Mouse (Mus musculus) lung, postnatal 4 days (tissue): Measurements from ENCODE around the gene Rbm4b.

ENCODE experiments used
- DNase-seq, 2 experiments: peaks; one replicate each; pipeline ENCODE4 v3.0.0; 2021

The Rbm4b gene

GRCm38 (mm10) chr19:4756193-4756911, at the start of gene Rbm4b:
Gene Rbm4b, plus strand, starts transcription at chr19:4756497.
- DNase-seq, result peak; percentile 97 to 98

GRCm38 (mm10) chr19:4708765-4709164, 47.5 kb upstream of the Rbm4b start:
- DNase-seq, result no peak

DNA sequence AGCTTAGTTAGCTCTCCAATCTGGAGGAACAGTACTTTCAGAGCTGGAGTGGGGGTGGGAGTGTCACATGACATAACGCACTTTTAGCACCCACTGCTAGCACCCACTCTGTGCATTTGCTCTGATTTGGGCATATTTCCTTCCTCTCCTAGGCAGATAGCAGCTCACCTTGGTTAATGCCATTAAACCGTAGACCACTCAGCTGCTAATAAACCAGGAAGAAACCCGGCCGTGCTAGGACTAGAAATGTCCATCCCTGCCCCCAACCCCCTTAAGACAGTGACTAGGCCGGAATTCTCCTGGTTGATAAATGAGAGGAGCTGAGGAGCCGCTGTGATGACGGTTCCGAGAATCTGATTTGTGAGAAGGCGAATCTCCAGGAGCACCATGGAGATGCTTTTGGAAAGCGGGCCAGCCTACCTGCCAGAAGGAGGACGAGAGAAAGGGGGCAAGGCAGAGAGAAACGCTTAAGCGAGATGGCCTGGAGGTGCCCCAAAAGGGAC, 45.1 kb upstream of the Rbm4b start, which contains the start of gene Sptbn2:
TSS of gene Sptbn2 (plus strand) at position 70 of the 503 bp plus-strand sequence.
- DNase-seq, result no peak

DNA sequence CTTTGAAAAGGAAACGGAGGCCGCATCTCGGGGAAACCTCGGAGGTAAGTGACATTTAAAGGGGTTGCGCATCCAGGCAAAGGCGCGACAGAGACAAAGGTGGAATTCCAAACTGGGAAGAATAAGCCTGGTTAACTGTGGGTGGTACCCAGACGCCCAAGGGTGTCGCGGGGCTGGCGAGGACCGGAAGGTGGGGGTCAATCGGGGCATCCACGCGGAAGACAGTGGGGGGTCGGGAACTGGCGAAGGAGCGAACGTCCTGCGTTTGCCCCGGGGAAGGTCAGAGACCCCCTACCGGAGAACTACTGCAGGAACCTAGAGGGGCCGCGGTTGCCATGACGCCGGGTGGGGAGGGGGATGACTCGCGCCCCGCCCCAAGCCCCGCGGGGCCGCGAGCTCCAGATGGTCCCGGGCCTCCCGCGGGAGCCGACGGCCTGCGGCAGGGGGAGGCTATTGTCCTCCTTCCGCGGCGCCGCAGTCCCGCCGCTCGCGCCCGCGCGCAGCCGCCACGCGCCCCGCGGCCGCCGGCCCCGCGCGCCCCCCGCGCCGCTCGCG, 44.6 kb upstream of the Rbm4b start:
- DNase-seq, result no peak

DNA sequence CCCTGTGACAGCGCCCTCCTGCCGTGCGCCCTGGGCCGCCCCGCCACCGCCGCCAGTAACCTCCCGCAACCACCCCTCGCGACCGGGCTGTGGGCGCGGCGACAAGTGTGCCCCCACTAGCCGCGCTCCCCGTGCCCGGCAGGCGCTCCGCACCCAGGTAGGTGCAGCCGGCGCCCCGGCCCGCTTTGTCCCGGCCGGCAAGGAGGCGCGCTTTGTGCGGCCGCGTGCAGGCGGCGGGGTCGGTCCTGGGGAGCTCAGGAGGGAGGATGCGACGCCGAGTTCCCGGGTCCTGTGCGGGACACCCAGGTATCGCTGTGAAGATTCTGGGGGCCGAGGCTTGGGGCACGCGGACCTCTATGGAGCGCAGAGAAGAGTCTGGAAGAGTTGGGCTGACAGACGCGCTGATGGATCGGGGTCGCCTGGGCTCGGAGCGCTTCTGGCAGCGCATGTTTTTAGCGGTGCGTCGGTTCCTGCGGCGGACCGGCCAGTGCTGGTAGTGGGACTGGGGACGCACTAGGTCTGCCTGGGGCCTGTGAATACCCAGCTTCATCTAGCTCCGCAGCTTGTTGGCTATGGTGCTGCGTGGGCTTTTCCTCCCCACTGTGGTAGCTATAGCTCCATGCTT, 44.0 kb upstream of the Rbm4b start:
- DNase-seq, result no peak

DNA sequence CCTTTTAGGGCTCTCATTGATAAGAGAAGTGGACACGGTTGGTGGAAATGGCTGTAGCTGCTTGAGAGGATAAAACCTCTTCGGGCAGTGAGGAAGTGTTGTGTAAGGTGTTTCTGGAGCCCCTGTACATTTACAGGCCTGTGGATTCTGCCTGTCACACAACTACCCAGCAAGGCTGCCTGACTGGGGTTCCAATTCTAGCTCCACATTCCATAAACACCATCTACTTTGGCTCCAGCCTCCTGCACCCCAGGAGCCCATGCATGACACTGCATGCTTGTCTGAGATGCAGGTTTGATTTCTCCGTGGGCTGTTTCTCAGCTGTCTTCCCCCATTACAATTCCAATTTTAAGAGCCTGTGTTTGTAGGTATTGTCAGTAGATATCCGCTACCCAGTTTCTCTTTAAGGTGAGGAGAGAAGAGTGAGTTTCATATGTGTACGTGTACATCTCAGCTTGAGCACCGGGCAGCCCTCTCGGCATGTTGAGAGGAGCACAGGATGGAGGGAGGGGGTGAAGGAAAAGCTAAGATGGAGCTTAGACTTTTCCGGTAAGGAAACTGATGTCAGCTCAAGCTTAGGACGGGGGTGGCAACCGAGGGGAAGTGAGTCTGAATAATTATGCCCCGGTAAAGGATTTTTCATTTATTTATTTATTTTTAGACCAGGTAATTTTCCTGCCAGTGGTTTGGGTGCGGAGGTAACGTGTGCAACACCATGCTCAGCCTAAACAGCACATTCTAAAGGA, 43.3 kb upstream of the Rbm4b start:
- DNase-seq, result no peak

- no peak for DNase-seq
Measured at GRCm38 (mm10) chr19:4713886-4714285, 42.4 kb upstream of the Rbm4b start.

GRCm38 (mm10) chr19:4716756-4717155, 39.5 kb upstream of the Rbm4b start:
- DNase-seq, result no peak

- no peak for DNase-seq
Measured at GRCm38 (mm10) chr19:4717281-4717680, 39.0 kb upstream of the Rbm4b start.

DNA sequence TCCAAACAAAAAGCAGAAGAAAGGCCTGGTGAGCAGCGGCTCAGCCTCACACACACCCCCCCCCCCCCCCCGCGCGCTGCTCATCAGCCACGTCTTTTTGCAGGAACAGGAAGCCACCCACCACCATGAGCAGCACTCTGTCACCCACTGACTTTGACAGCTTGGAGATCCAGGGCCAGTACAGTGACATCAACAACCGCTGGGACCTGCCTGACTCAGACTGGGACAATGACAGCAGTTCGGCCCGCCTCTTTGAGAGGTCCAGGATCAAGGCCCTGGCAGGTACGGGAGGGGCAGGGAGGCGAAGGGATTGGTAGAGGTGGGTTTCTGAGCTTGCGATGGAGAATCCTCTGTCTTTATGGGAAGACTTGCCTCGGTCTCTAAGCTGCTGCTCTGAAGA, 37.6 kb upstream of the Rbm4b start:
- DNase-seq, result no peak

DNA sequence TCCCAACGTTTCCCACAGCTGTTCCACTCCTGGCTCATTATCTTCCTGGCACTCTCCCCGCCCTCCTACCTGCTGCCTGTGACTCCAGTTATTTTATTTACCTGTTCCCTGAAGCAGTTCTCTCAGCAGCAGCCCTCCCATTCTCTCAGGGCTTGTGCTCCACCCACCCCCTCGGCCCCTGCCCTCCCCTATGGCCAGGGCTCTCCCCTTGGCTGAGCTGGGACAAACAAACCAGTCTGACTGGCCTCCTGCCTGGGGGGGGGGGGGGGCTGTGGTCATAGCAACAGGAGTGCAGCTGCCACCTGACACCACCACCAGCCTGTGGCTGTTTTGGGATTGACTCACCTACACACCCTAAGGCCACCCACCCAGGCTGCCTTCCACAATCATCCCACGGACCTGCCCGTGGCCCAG, 36.9 kb upstream of the Rbm4b start:
- peak; percentile 60 to 82 for DNase-seq

GRCm38 (mm10) chr19:4720112-4720511, 36.2 kb upstream of the Rbm4b start:
- DNase-seq, result no peak

GRCm38 (mm10) chr19:4720671-4721244, 35.5 kb upstream of the Rbm4b start:
- DNase-seq, result peak; percentile 68 to 77

GRCm38 (mm10) chr19:4729186-4729585, 27.1 kb upstream of the Rbm4b start:
- DNase-seq, result no peak

GRCm38 (mm10) chr19:4733052-4733451, 23.2 kb upstream of the Rbm4b start:
- DNase-seq, result no peak

GRCm38 (mm10) chr19:4737866-4738265, 18.4 kb upstream of the Rbm4b start:
- DNase-seq, result no peak

DNA sequence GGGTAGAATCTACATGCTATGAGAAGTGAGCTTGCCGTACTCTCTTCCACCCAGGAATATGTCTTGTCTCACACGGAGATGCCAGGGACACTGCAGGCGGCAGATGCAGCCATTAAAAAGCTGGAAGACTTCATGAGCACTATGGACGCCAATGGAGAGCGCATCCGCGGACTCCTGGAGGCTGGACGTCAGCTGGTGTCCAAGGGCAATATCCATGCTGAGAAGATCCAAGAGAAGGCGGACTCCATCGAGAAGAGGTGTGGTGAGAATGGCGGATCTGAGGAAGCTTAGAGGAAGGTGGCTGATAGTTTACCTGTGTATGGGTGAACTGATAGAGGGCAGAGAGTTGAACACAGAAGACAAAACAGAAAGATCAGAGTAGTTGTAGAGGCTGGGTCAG, 17.2 kb upstream of the Rbm4b start:
- DNase-seq, result no peak

DNA sequence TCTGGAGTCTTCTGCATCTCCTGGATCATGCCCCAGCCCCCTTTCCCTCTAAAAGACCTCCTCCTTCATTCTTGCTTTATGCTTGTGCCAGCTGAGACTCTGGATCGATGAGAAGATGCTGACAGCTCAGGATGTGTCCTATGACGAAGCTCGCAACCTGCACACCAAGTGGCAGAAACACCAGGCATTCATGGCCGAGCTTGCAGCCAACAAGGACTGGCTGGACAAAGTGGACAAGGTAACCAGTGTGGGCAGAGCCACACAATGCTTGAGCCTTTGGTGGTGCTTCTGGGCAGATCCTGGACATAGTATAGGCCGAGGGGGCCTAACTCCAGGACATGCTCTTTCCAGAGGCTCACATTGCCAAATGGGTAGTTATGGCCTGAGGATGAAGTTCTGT, 16.5 kb upstream of the Rbm4b start:
- DNase-seq, result no peak

DNA sequence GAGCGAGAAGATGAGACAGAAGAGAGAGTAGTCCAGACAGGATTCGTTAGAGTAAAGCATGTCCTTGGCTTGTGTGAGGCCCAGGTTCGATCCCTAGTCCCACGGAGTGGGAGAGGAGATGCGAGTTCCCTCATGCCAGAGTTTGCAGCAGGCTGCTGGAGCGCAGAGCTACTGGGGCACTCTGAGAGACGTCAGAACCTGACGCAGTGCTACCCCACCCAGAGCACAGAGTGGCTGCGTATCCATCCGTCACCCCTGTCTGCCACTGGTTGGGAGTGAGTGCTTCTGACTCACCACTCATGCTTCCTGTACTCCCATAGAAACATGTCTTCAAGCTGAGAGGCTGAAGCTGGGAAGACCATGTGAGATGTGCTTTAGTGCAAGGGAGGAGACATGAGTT, 14.8 kb upstream of the Rbm4b start:
- DNase-seq, result no peak

DNA sequence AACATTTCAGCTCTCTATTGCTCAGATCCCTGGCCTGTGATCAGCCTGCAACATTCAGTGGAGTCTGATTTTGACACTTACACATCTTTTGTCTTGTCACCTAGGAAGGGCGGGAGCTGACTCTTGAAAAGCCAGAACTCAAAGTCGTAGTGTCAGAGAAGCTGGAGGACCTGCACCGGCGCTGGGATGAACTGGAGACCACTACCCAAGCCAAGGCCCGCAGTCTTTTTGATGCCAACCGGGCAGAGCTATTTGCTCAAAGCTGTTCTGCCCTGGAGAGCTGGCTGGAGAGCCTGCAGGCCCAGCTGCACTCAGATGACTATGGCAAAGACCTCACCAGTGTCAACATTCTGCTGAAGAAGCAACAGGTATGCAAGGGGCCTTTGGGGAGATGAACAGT, 14.1 kb upstream of the Rbm4b start:
- DNase-seq, result no peak

- DNase-seq, result peak in 1 of 2 experiments; percentile 49
Measured at GRCm38 (mm10) chr19:4743524-4743923, 12.8 kb upstream of the Rbm4b start.

- no peak for DNase-seq
Measured at GRCm38 (mm10) chr19:4744026-4744425, 12.3 kb upstream of the Rbm4b start.

DNA sequence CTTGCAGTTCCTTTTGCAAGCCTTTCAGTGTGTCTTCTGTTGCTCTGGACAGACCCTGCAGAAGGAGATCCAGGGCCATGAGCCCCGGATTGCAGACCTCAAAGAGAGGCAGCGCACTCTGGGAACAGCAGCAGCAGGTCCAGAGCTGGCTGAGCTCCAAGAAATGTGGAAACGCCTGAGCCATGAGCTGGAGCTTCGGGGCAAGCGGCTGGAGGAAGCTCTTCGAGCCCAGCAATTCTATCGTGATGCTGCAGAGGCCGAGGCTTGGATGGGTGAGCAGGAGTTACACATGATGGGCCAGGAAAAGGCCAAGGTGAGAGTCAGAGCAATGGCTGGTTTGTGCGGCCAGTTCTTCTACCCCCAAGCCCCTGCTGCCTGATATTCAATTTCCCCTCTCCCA, 11.2 kb upstream of the Rbm4b start:
- peak in 1 of 2 experiments; percentile 28 for DNase-seq
